Comparison of ENCODE assay signal across 14 mouse cellular contexts in genomic region chr14:45241613-45242012, GRCm38 (mm10). TPM values are rescaled to one million over a fixed set of nuclear protein-coding genes. Genes with fewer than 3 reads are reported as not detected.
DNase-seq lines count a peak whose midpoint lies in the region; ATAC-seq and TF ChIP-seq lines count a peak whose summit lies in the region.
"Had no signal": no experiment of that assay in that cellular context is flagged by ENCODE, and none has a peak within 500 bp of the region (broad histone marks: within the 10 kb centered on the region; RNA-seq: fewer than 3 reads in every experiment).

No protein-coding gene starts in this region.

- no peak for TF ChIP-seq POLR2A in liver, adult 2 months (IDR thresholded peaks at IDR 0.05; ENCODE audit: extremely low read depth, insufficient read depth, low read length)

- no peaks in the 10 kb centered on the region for H3K36me3 ChIP-seq in liver, adult 2 months (ENCODE audit: control insufficient read depth, insufficient read depth, low read length)
- no peaks in the 10 kb centered on the region for H3K36me3 ChIP-seq in liver, embryonic 12.5 days
- H3K36me3 ChIP-seq: limb, embryonic 13.5 days had no signal

- no peak overlapping the region for H3K9ac ChIP-seq in liver, adult 2 months (ENCODE audit: low read depth, low read length)
- H3K9ac ChIP-seq in liver, embryonic 12.5 days: no peak overlapping the region
- H3K9ac ChIP-seq: forebrain, embryonic 15.5 days; limb, embryonic 13.5 days had no signal

- H3K4me2 ChIP-seq in liver, embryonic 12.5 days: no peak overlapping the region
- H3K4me2 ChIP-seq: forebrain, embryonic 15.5 days; limb, embryonic 13.5 days had no signal

- no peak overlapping the region for H3K4me3 ChIP-seq in liver, adult 2 months (ENCODE audit: insufficient read depth, low read depth, low read length)
- H3K4me3 ChIP-seq in liver, embryonic 12.5 days: no peak overlapping the region
- H3K4me3 ChIP-seq: forebrain, embryonic 15.5 days; limb, embryonic 13.5 days; myocyte had no signal

- TF ChIP-seq CTCF in liver, adult 2 months (IDR thresholded peaks at IDR 0.05; ENCODE audit: low read depth, low read length): peak; percentile 35; the same call in 1 of the 2 replicates

- no peaks in the 10 kb centered on the region for H3K27me3 ChIP-seq in liver, adult 2 months (ENCODE audit: control insufficient read depth, insufficient read depth, low read length)
- no peaks in the 10 kb centered on the region for H3K27me3 ChIP-seq in liver, embryonic 12.5 days (replicated peaks)
- H3K27me3 ChIP-seq: forebrain, embryonic 15.5 days; limb, embryonic 13.5 days had no signal

- no peak for ATAC-seq in liver, embryonic 12.5 days
- ATAC-seq: forebrain, embryonic 15.5 days had no signal

- WGBS in liver, adult 2 months: 38% methylated on average over 1 of the region's 1 CpGs
- 32% methylated on average over 1 of the region's 1 CpGs for WGBS in liver, embryonic 12.5 days (ENCODE audit: insufficient replicate concordance)

- no peak overlapping the region for H3K27ac ChIP-seq in liver, adult 2 months (replicated peaks; ENCODE audit: insufficient read depth, low read depth, low read length)
- H3K27ac ChIP-seq in liver, embryonic 12.5 days: no peak overlapping the region
- H3K27ac ChIP-seq: forebrain, embryonic 15.5 days; limb, embryonic 13.5 days had no signal

- H3K4me1 ChIP-seq in liver, adult 2 months (ENCODE audit: control insufficient read depth, insufficient read depth, low read length): no peaks in the 10 kb centered on the region
- no peaks in the 10 kb centered on the region for H3K4me1 ChIP-seq in liver, embryonic 12.5 days
- H3K4me1 ChIP-seq: forebrain, embryonic 15.5 days; limb, embryonic 13.5 days had no signal

- no peak for DNase-seq in liver, adult 2 months (ENCODE audit: extremely low read depth, low read depth, low spot score)
- peak; percentile 57 to 61 for DNase-seq in B cell, adult 2 months
- DNase-seq in ES-CJ7 (ENCODE audit: low read depth, low spot score): peak; percentile 27
- peak; percentile 1 for DNase-seq in lung, postnatal 14 days
- DNase-seq in urinary bladder, postnatal 36 days (ENCODE audit: low spot score in 2 of 2): no peak
- no peak for DNase-seq in embryo, embryonic 11 days
- DNase-seq: adrenal gland, postnatal 25 days; cerebellum, postnatal 36 days; kidney, postnatal 14 days; right cerebral cortex, postnatal 25 days had no signal

- H3K79me2 ChIP-seq in liver, adult 2 months (ENCODE audit: control insufficient read depth, insufficient read depth, low read length): no peaks in the 10 kb centered on the region

- H3K9me3 ChIP-seq in liver, embryonic 12.5 days (replicated peaks): no peaks in the 10 kb centered on the region
- H3K9me3 ChIP-seq: forebrain, embryonic 15.5 days; limb, embryonic 13.5 days had no signal

RNA-seq across cellular contexts. Expression of gene Txndc16, which starts 21.5 kb away (rescaled TPM):
- 8.2 and 10.3 TPM in 2 replicates for total RNA-seq in liver, adult 2 months (2014; rRNA removed)
- 0.81 and 0.96 TPM in 2 replicates for polyA plus RNA-seq in liver, adult 2 months (2012; rRNA removed)
- polyA plus RNA-seq in liver, embryonic 12.5 days (2016; fragmentation: Nextera tagmentation; extraction: Ambion mirVana): 2.2 and 2.3 TPM in 2 replicates

RNA-seq across cellular contexts. Expression of gene Gpr137c, which starts 22.1 kb away (rescaled TPM):
- 0.81 and 1.6 TPM in 2 replicates for total RNA-seq in liver, adult 2 months (2014; rRNA removed)
- polyA plus RNA-seq in liver, adult 2 months (2012; rRNA removed): 1.2 and 3.3 TPM in 2 replicates
- polyA plus RNA-seq in liver, embryonic 12.5 days (2016; fragmentation: Nextera tagmentation; extraction: Ambion mirVana): 0.24 and 0.31 TPM in 2 replicates

Comparison
In these comparisons a context has a peak if more than half of its experiments do, and no peak if none do; other contexts are left out.
1. DNase-seq: peak in B cell, adult 2 months (2 of 2), ES-CJ7 (single experiment) and lung, postnatal 14 days (single experiment); none in liver, adult 2 months (single experiment), urinary bladder, postnatal 36 days (0 of 2) and embryo, embryonic 11 days (single experiment).